Mouse (Mus musculus) heart, postnatal 10 days (tissue): ENCODE results near the gene Smim5. TPM values are rescaled to one million over a fixed set of nuclear protein-coding genes. Genes with fewer than 3 reads are reported as not detected.
A peak's percentile ranks its signal among the peaks of the same experiment; 100 is the strongest.

Experiments
- DNase-seq, 2 experiments: peaks; one replicate each; pipeline ENCODE4 v3.0.0; 2021
- intact Hi-C: fragments of 180-260 bp; cut with DNase I; formaldehyde crosslinking; loops from one replicate; pipeline ENCODE4 v1.15.1; 2025
- total RNA-seq, 2 experiments: library from RNA; stranded (reverse); gene quantifications; 2 replicates each; pipeline ENCODE4 v1.2.3; 2021

Smim5 gene
- total RNA-seq, 2 experiments from 2014 or later, result 28.7 to 43.3 TPM

DNA sequence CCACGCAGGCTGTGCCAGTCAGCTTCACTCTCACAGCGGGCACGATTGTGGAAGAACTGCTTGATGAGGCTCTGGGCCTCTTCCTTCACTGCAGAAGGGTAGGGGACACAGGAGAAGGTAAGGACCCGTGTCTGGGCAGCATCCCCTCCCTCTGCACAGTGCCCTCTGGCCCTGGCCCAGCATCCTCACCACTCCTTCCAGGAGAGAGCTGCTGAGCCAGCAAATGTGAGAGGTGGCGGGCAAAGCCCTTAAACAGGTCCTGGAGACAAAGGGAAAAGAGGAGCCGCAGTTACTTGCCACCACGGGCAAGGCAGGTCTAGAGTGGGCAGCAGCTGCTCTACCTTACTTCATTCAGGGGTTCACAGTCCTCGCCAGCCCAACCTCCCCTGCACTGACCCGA, 6.7 kb upstream of the Smim5 start:
- intact Hi-C loops, result no loop called here
- no peak for DNase-seq

DNA sequence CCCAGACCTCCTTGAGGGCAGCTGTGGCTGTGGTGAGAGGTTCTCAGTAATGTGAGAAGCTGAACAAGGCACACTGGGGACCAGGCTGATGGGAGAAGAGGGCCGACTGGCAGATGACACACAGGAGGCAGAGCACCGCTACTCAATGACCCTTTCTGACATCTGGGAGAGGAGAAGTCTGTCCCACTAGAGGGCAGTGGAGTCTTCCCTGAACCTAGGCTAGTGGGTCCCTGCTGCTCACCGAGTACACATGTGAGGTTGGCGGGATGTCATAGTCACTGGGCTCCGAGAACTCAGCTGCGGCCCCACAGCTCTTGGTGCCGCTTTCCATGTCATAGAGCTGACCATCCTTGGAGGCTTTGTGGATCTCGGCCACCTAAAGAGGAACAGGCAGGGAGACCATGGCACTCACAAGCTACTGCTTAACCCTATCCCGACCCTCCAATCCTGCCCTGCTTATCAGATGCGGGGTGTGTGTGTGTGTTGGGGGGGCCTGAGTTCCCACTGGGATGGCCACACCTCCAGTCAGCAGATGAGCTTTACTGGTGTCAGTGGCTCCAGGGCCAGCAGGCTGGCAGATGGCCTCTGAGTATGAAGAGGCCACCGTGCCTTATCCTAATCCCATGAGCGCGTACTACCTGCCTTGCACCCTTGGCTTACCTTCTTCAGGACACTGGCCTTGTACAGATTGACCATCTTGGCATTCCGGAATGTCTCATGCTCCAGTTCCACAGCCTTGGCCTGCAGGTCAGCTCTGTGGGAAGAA, 4.8 kb upstream of the Smim5 start:
- DNase-seq, result peak; percentile 71 to 74

GRCm38 (mm10) chr11:115898446-115898845, 1.3 kb upstream of the Smim5 start:
- DNase-seq, result no peak
- intact Hi-C loops, result no loop called here

More for the DNA sequence above, 4.8 kb upstream of the Smim5 start:
- intact Hi-C loops, result loop anchor here (2.0 kb wide), 1 partner anchor 26 kb away; no protein-coding TSS in a partner anchor

GRCm38 (mm10) chr11:115898886-115899285, 880 bp upstream of the Smim5 start:
- peak; percentile 56 to 78 for DNase-seq

DNA sequence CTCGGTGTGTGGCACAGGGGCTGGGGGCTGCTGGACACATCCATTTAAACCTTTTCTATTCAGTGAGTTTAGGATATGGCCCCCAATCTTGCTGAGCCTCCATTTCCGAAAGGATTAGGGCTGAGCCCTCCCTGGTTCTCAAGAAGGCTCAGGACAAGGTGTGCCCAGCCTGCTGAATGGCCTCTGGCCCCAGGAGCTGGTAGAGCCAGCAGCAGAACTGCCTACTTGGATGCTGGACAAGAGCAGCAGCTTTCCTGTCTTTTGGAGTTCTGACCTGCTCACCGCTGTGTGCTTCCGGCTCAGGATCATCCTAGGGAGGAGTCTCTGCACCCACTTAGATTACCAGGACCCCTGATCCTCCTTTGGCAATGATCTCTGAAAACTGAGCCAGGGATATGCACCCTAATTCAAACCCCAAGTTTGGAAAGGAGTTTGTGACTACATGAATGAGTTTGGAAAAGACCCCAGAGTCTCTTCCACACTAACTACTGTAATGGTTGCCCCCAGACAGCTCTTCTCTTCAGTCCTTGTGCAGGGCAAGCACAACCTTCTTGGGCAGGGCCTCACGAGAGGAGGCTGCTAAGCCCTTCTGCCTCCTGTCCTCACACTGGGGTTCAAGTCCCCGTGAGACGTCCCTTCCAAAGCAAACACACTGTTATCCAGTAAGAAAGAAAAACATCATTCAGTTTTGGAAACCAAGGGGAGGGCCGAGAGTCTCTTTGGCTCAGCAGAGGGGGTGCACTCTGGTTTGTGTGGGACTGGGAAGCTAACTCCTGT, 983 bp downstream of the Smim5 start:
- intact Hi-C loops, result no loop called here
- DNase-seq, result peak; percentile 43 to 48

More at GRCm38 (mm10) chr11:115898886-115899285, 880 bp upstream of the Smim5 start:
- intact Hi-C loops, result no loop called here

- intact Hi-C loops, result no loop called here
- DNase-seq, result no peak
These were observed 1.8 kb downstream of the Smim5 start for GRCm38 (mm10) chr11:115901338-115902161.

GRCm38 (mm10) chr11:115902177-115902576, 2.4 kb downstream of the Smim5 start:
- intact Hi-C loops, result no loop called here
- peak; percentile 59 to 79 for DNase-seq

- peak; percentile 79 for DNase-seq
- intact Hi-C loops, result no loop called here
These were observed 3.1 kb downstream of the Smim5 start for GRCm38 (mm10) chr11:115902831-115903230.

GRCm38 (mm10) chr11:115903384-115904230, 3.8 kb downstream of the Smim5 start:
- intact Hi-C loops, result no loop called here
- peak; percentile 79 to 85 for DNase-seq

DNA sequence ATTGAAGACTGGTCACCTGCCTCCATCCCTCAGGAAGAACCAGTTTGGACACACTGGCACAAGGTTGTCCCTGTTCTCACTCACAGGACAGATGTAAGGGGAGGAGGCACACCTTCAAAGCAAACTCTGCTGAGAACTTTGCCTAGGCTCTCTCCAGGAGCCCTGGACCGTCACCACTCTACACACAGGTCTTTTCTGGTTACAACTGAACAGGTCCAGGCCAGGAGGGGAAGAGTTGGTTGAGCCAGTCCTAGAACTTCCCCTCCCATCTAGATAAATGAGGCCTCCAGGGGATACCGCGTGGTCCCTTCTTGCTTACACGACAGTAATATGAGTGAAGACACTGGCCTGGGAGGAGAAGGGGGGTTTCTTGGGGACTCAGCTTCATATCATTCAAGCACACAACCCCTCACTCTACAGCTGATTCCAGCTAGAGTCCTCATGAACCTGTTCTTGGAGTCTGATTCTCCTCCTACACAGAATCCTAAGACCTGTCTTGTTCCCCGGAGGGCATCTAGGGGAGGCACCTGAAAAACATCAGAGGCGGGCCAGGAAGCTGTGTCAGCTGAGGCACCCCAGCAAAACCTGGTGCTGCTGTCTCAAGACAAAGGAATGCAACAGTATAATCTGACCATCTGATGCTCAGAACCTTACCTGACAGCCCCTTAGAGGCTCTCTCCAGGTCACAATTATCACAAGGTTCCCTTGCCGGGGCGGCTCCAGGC, 4.6 kb downstream of the Smim5 start:
- intact Hi-C loops, result no loop called here
- no peak for DNase-seq

DNA sequence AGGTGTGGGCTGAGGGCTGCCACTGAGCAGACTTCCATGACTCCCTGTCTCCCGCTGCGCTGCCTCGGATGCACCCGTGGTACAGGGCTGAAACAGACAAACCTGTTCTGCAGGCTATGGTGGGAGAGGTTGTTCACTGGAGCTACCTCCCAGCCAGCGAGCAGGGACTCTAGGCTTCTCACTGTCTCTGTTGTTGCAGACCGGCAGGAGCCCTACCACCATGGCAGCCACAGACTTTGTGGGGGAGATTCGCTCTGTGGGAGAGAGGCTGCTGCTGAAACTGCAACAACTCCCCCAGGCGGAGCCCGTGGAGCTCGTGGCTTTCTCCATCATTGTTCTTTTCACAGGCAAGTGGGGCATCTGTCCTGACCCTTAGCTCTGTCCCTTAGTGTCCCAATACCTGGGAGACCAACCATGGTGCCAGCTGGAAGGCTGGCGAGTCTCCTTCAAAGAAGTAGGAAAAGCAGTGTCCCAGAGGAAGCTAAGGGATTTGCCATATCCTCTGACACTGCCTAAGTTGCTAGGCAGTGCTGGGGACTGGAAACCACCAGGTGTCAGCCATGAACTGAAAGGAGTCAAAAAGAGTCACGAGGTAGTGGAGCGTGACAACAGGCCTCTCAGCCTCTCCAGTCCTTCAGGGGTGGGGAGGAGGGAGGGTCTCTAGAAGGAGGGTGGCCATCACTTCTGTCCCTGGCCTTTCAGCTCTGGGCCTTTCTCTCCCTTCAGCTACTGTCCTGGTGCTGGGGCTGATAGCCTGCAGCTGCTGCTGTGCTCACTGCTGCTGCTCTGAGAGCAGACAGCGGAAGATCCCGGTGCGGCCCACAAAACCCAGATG, 5.4 kb downstream of the Smim5 start:
- intact Hi-C loops, result no loop called here
- DNase-seq, result peak in 1 of 2 experiments; percentile 25

DNA sequence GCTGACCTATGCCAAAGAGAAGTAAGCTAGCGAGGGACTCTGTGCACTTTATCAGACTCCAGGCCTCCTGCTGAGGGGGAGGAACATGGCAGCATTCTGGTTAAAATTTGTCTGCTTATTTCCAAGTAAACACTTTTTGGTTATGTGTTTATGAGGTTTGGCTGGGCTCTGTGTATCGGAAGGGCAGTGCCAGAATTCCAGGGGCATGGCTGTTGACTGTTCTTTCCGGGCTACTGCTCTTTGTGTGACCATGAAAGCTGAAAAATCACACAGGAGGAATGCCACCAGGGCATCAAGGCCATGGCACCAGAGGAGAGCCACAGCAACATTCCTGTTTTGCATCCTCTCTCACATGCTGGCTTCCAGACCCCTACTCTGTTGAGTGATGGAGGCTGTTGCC, 6.3 kb downstream of the Smim5 start:
- no peak for DNase-seq
- intact Hi-C loops, result no loop called here

DNA sequence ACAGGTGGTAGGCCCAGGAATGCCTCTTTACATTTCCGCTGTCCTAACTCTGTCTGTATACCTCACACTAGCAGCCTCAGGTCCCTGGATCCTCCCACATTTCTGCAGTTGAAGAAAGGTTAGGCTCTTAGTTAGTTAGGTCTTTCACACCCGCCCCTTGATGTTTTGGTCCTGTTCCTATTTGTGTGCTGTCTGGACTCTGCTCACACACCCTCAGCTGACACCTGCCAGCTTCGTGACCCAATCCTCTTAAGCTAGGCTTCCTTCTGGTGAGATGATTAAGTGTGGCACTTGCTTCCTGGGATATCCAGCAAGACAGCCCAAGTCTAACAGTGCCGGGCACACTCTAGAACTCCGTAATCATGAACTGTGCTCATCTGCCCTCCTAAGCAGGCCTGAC, 6.8 kb downstream of the Smim5 start:
- intact Hi-C loops, result no loop called here
- no peak for DNase-seq

- intact Hi-C loops, result no loop called here
- DNase-seq, result peak; percentile 59 to 70
These were observed 11.4 kb downstream of the Smim5 start for GRCm38 (mm10) chr11:115911134-115911561.

DNA sequence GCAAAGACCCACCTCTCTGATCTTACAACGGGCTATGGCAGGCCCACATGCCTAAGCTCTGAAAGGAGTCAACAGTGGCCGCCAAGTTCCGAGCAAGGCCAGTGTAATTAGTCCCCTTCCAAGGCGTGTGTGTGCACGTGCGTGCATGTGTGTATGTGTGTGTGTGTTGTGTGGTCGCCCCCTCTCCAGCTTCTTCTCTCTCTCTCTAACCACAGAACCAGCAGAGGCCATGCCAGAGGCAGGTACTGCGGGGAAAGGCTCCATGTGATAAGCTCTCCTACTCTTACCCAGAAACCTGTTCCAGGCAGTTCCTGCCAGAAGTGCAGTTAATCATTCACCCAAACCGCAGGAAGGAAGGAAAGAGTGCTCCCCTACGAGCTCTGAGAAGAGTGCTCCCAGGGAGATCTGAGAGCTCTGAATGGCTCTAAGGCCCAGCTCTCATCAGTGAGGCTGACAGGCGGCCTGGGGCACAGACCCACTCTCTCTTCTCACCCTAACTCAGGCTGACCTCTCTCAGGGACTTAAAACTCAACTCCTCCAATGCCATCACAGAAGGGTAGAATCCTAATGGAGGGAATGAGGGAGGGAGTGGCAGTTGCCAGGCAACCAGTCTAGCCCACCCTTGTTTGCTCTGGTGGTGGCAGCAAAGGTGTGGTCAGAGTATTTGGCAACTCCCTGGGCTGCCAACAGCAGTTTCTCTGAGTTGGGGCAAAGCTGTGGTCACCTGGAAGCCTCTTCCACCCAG, 12.0 kb downstream of the Smim5 start, which contains the start of gene Smim6:
Gene Smim6 (plus strand): TSS at position 386 of the 745 bp plus-strand sequence.
- intact Hi-C loops, result no loop called here
- no peak for DNase-seq

DNA sequence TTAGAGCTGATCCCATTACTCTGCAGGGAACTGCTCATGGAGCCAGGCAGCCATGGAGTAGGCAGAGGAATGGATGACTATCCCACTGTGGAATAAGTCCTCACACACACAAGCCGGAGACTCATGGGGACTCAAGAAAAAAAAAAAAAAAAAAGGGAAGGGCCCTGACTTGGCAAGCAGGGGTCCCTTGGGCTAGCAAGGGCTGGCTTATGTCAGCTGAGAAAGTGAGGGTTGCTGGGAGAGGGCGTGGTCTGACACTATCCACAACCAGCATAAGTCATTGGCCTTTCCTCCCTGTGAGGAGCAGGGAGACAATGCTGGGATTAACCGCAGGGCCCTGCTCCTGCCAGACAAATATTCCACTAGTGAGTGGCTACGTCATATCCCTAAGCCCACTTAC, 16.8 kb downstream of the Smim5 start:
- no peak for DNase-seq
- intact Hi-C loops, result no loop called here

DNA sequence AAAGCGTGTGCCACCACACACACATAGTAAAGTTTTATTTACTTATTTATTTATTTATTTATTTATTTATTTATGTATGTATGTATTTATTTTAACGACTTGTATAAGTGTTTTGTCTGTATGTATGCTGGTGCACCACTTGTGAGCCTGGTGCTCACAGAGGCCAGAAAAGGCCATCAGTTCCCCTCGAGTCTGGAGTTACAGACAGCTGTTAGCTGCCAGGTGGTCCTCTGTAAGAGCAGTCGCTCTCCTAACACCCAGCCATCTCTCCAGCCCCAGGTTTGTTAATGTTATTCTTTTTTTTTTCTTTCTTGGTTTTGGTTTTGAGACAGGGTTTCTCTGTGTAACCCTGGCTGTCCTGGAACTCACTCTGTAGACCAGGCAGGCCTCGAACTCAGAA, 18.9 kb downstream of the Smim5 start:
- intact Hi-C loops, result no loop called here
- no peak for DNase-seq

DNA sequence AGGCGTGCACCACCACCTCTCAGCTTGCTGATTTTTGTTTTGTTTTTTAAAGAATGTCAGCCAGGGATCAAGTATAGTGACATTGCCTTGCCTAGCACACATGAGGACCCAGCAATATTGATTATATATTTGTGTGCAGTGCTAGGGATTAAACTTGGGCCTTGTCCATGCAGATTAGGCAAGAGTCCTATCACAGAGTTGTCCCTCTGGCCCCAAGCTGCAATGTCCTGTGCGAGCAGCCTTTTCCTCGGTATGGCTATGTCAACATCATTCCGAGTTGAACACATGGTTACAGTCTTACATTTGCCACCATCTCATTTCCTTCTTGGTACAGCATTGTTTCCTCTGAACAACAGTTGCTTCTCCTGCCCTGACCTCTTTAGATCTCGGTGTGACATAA, 19.3 kb downstream of the Smim5 start:
- intact Hi-C loops, result no loop called here
- no peak for DNase-seq
